Mouse (Mus musculus) CD4-positive, CD25-positive, alpha-beta regulatory T cell, adult 9 weeks (primary cell): ENCODE measurements around the gene Draxin. TPM values are rescaled to one million over a fixed set of nuclear protein-coding genes. Genes with fewer than 3 reads are reported as not detected.

Source experiments
- polyA plus RNA-seq: library from polyadenylated mRNA; unstranded; fragments of 100-300 nt; shearing (Covaris generic); gene quantifications from one replicate; pipeline ENCODE4 v1.2.1, GENCODE M21; 2017

The Draxin gene
- polyA plus RNA-seq: not detected

GRCm38 (mm10) chr4:148130561-148131413 lies at the start of gene Draxin:
Draxin (minus strand) TSS chr4:148130698.

GRCm38 (mm10) chr4:148160436-148161390 lies 30.2 kb upstream of the Draxin start, which contains the start of the genes Fbxo44 and Fbxo2:
Fbxo44 (minus strand) TSS chr4:148160482.
Fbxo2 (plus strand) TSS chr4:148160621.

DNA sequence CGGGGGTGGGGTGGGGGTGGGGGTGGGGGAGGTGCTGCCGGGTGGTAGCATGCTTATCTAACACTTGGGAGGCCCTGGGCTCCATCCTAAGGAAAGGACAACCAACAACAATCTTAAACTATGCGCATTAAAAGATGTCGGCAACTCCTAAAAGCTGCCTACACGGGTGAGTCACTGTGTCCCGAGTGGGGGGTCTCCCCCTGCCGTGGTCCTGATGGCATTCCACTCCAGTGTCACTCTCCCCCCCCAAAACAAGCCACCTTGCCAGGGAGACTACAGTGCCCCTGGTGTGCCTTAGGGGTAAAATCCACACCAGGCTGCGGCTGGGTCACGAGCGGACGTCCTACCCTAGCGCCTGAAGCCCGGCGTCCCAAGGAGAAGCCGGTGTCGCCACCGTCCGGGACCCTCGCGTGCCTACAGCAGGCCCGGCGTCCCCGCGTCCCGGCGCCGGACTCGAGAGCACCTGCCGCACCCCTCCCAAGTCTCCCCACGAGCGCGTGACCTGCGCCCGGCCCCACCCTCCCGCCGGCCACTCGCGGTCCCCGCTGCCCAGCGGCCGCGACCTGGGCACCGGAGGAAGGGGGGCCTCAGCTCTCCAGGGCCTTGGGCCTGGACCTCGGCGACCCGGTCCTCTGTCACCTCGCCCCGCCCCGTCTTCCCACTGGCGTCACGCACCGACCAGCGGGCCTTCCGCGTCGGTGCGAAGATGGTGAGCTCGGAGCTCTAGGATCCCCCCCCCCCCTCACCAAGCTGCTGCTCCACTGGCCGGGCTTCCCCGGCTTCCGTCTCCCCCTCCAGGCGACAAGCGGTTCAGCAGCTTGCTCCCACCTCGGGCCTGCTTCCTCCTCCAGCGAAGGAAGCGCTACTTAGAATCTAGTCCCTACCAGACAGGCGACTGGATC lies 21.0 kb upstream of the Draxin start, which contains the start of gene Fbxo6:
Fbxo6 (minus strand) TSS at position 874 of the 902 bp plus-strand sequence.

DNA sequence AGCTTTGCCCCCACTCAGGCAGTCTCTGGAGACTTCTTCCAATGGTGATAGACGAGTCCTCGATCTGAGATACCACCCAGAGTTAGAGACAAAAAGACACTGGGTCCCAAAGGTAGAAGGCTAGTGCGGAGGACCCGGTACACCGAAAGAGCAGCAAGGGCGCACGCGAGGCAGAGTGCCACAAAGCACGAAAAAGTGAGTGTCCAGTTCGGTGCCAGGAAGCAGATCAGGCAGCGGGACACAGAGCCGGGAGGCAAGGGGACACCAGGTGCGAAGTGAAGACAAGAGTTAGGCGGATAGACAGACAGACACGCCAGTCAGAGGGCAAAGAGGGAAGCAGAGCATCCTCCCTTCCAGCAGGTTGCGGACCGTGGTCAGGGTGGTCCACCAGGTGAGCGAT lies 365 bp downstream of the Draxin start, which contains the start of gene Mad2l2:
Mad2l2 (plus strand) TSS at position 252 of the 400 bp plus-strand sequence.

DNA sequence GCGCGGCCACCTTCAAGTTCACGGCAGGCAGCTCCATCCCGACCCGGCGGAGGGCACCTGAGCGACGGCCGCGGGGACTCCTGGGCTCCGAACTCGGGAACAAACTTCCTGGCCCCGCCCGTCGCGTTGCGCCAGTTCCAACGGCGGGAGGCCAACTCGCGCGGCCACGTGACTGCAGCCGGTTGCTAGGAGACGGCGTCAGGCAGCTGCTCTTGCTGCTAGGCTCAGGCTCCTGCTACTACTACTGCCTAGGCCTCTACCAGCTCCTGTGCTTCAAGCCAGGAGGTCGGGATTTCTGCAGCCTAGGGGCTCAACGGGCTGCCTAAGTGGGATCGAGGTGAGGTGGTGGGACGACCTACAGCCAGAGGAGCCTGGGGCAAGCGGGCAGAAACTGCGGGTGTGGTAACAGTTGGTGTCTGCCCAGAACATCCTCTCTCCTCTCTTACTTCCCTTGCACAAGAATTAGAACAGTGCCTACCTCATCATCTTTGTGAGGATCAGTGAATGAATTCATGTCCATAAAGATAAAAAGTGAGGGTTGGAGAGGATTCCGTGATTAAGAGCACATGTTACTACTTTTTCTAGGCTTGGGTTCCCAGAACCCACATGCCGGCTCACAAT lies 42.5 kb downstream of the Draxin start, which contains the start of gene Agtrap:
Agtrap (minus strand) TSS at position 125 of the 621 bp plus-strand sequence.

Other genes starting within 250 kb of the Draxin start
- 55.3 TPM for gene Mfn2, start 226.0 kb downstream of the Draxin start, polyA plus RNA-seq
- 9.9 TPM for gene Plod1, start 193.9 kb downstream of the Draxin start, polyA plus RNA-seq
- 3.3 TPM for gene 2510039O18Rik, start 189.8 kb downstream of the Draxin start, polyA plus RNA-seq
- gene Nppb, start 144.9 kb downstream of the Draxin start, polyA plus RNA-seq: not detected
- not detected for gene Nppa, start 130.0 kb downstream of the Draxin start, polyA plus RNA-seq
- 10.0 TPM for gene Clcn6, start 91.9 kb downstream of the Draxin start, polyA plus RNA-seq
- 20.9 TPM for gene Mthfr, start 91.6 kb downstream of the Draxin start, polyA plus RNA-seq
- 26.0 TPM for gene Agtrap, start 42.7 kb downstream of the Draxin start, polyA plus RNA-seq
- 53.9 TPM for gene Mad2l2, start 314 bp downstream of the Draxin start, polyA plus RNA-seq
- 52.8 TPM for gene Fbxo6, start 21.4 kb upstream of the Draxin start, polyA plus RNA-seq
- gene Fbxo44, start 29.8 kb upstream of the Draxin start, polyA plus RNA-seq: 4.2 TPM
- gene Fbxo2, start 29.9 kb upstream of the Draxin start, polyA plus RNA-seq: not detected
- gene Disp3, start 157.3 kb upstream of the Draxin start, polyA plus RNA-seq: not detected